ENCODE assay signal across 25 mouse cellular contexts in genomic region chr7:116060739-116061138, GRCm38 (mm10). TPM values are rescaled to one million over a fixed set of nuclear protein-coding genes. Genes with fewer than 3 reads are reported as not detected.
DNase-seq lines count a peak whose midpoint lies in the region; ATAC-seq and TF ChIP-seq lines count a peak whose summit lies in the region.
"Had no signal": no experiment of that assay in that cellular context is flagged by ENCODE, and none has a peak within 500 bp of the region (broad histone marks: within the 10 kb centered on the region; RNA-seq: fewer than 3 reads in every experiment).

No protein-coding gene starts in this region.

- ATAC-seq in forebrain, postnatal 0 days, result no peak
- no peak for ATAC-seq in forebrain, embryonic 13.5 days
- ATAC-seq in neural tube, embryonic 15.5 days (ENCODE audit: low FRiP score), result no peak
- ATAC-seq: forebrain, embryonic 14.5 days; midbrain, embryonic 15.5 days had no signal

- H3K4me3 ChIP-seq in forebrain, postnatal 0 days (ENCODE audit: low read depth, low read length), result no peak overlapping the region
- H3K4me3 ChIP-seq in forebrain, embryonic 13.5 days, result no peak overlapping the region
- H3K4me3 ChIP-seq in layer of hippocampus, adult 2 months, result no peak overlapping the region
- H3K4me3 ChIP-seq in neural tube, embryonic 15.5 days (replicated peaks), result no peak overlapping the region
- H3K4me3 ChIP-seq: heart, embryonic 12.5 days; limb, embryonic 10.5 days; megakaryocyte, embryonic 14.5 days; midbrain, embryonic 15.5 days; stomach, embryonic 15.5 days had no signal

- peak; percentile 60 for TF ChIP-seq CTCF in forebrain, postnatal 0 days (IDR thresholded peaks at IDR 0.05; ENCODE audit: low read depth)
- TF ChIP-seq CTCF in layer of hippocampus, adult 2 months (conservative IDR thresholded peaks at IDR 0.05), result peak; percentile 65
- TF ChIP-seq CTCF in brain, embryonic 14.5 days (IDR thresholded peaks at IDR 0.05; ENCODE audit: borderline replicate concordance, extremely low read depth, insufficient read depth, insufficient read length), result no peak

- no peak overlapping the region for H3K27ac ChIP-seq in forebrain, postnatal 0 days (ENCODE audit: low read depth, low read length)
- no peak overlapping the region for H3K27ac ChIP-seq in forebrain, embryonic 13.5 days
- no peak overlapping the region for H3K27ac ChIP-seq in layer of hippocampus, adult 2 months
- no peak overlapping the region for H3K27ac ChIP-seq in neural tube, embryonic 15.5 days (replicated peaks)
- H3K27ac ChIP-seq: hindbrain, embryonic 14.5 days; limb, embryonic 10.5 days; midbrain, embryonic 15.5 days; stomach, embryonic 15.5 days had no signal

- no peak for TF ChIP-seq POLR2A in brain, embryonic 14.5 days (IDR thresholded peaks at IDR 0.05; ENCODE audit: borderline replicate concordance, extremely low read depth, insufficient read depth, insufficient read length, poor library complexity, severe bottlenecking)

- peak; percentile 33 for DNase-seq in forebrain, postnatal 0 days
- no peak for DNase-seq in layer of hippocampus, adult 2 months (ENCODE audit: low spot score in 2 of 2)
- no peak for DNase-seq in layer of hippocampus, adult 11-12 months (ENCODE audit: low spot score)
- peak; percentile 12 for DNase-seq in 416B (ENCODE audit: low read depth)
- DNase-seq in brain, embryonic 14.5 days (ENCODE audit: low read depth), result peak; percentile 8
- no peak for DNase-seq in thymus, postnatal 25 days
- DNase-seq: adrenal gland, adult 8-10 months; cerebellum, adult 9-10 months; gastrocnemius, postnatal 36 days; heart, postnatal 36 days; kidney, adult 11 months; kidney, postnatal 10 days; lung, postnatal 10 days; retina, postnatal 1 day; thymus, adult 2 months had no signal

- 68% methylated on average over 1 of the region's 1 CpGs for WGBS in forebrain, postnatal 0 days
- 69% methylated on average over 1 of the region's 1 CpGs for WGBS in forebrain, embryonic 13.5 days
- WGBS in neural tube, embryonic 15.5 days, result 53% methylated on average over 1 of the region's 1 CpGs

- H3K4me2 ChIP-seq in forebrain, postnatal 0 days (ENCODE audit: low read depth), result no peak overlapping the region
- no peak overlapping the region for H3K4me2 ChIP-seq in forebrain, embryonic 13.5 days
- no peak overlapping the region for H3K4me2 ChIP-seq in neural tube, embryonic 15.5 days
- H3K4me2 ChIP-seq: heart, embryonic 12.5 days; hindbrain, embryonic 14.5 days; midbrain, embryonic 15.5 days; stomach, embryonic 15.5 days had no signal

- no peaks in the 10 kb centered on the region for H3K27me3 ChIP-seq in forebrain, postnatal 0 days (ENCODE audit: insufficient read depth, low read length)
- no peaks in the 10 kb centered on the region for H3K27me3 ChIP-seq in forebrain, embryonic 13.5 days
- H3K27me3 ChIP-seq in neural tube, embryonic 15.5 days (replicated peaks), result no peaks in the 10 kb centered on the region
- H3K27me3 ChIP-seq: heart, embryonic 12.5 days; megakaryocyte, embryonic 14.5 days; midbrain, embryonic 15.5 days; stomach, embryonic 15.5 days had no signal

- no peaks in the 10 kb centered on the region for H3K36me3 ChIP-seq in forebrain, postnatal 0 days (ENCODE audit: insufficient read depth)
- no peaks in the 10 kb centered on the region for H3K36me3 ChIP-seq in forebrain, embryonic 13.5 days (ENCODE audit: poor library complexity, severe bottlenecking)
- H3K36me3 ChIP-seq in neural tube, embryonic 15.5 days, result no peaks in the 10 kb centered on the region
- H3K36me3 ChIP-seq: heart, embryonic 12.5 days; limb, embryonic 10.5 days; midbrain, embryonic 15.5 days; stomach, embryonic 15.5 days had no signal

- no peaks in the 10 kb centered on the region for H3K4me1 ChIP-seq in forebrain, postnatal 0 days (ENCODE audit: insufficient read depth)
- H3K4me1 ChIP-seq in forebrain, embryonic 13.5 days, result no peaks in the 10 kb centered on the region
- H3K4me1 ChIP-seq in neural tube, embryonic 15.5 days, result no peaks in the 10 kb centered on the region
- H3K4me1 ChIP-seq: heart, embryonic 12.5 days; limb, embryonic 10.5 days; megakaryocyte, embryonic 14.5 days; midbrain, embryonic 15.5 days; stomach, embryonic 15.5 days had no signal

- H3K9me3 ChIP-seq in forebrain, postnatal 0 days (ENCODE audit: low read length), result no peaks in the 10 kb centered on the region
- no peaks in the 10 kb centered on the region for H3K9me3 ChIP-seq in forebrain, embryonic 13.5 days (replicated peaks)
- H3K9me3 ChIP-seq in neural tube, embryonic 15.5 days (replicated peaks), result no peaks in the 10 kb centered on the region
- H3K9me3 ChIP-seq: heart, embryonic 12.5 days; limb, embryonic 10.5 days; megakaryocyte, embryonic 14.5 days; midbrain, embryonic 15.5 days; stomach, embryonic 15.5 days had no signal

- no peak overlapping the region for H3K9ac ChIP-seq in forebrain, postnatal 0 days
- no peak overlapping the region for H3K9ac ChIP-seq in forebrain, embryonic 13.5 days
- no peak overlapping the region for H3K9ac ChIP-seq in neural tube, embryonic 15.5 days (replicated peaks)
- H3K9ac ChIP-seq: heart, embryonic 12.5 days; hindbrain, embryonic 14.5 days; midbrain, embryonic 15.5 days; stomach, embryonic 15.5 days had no signal

RNA-seq across cellular contexts. Expression of gene 1110004F10Rik, which starts 21.5 kb away (rescaled TPM):
- 211 and 229 TPM in 2 replicates for total RNA-seq in forebrain, postnatal 0 days (2014; rRNA removed)
- 431 and 439 TPM in 2 replicates for polyA plus RNA-seq in forebrain, postnatal 0 days (2015; fragmentation: Nextera tagmentation; extraction: Ambion mirVana)
- 372 and 377 TPM in 2 replicates for polyA plus RNA-seq in forebrain, embryonic 13.5 days (2015; fragmentation: Nextera tagmentation; extraction: Ambion mirVana)
- total RNA-seq in layer of hippocampus, adult 2 months (2021), result 100 to 1,000 TPM; 101 to 106 TPM
- polyA plus RNA-seq in brain, embryonic 14.5 days (2012; rRNA removed), result 197 and 225 TPM in 2 replicates
- 287 and 295 TPM in 2 replicates for polyA plus RNA-seq in neural tube, embryonic 15.5 days (2015; fragmentation: Nextera tagmentation; extraction: Ambion mirVana)

RNA-seq across cellular contexts. Expression of gene Sox6, which starts 22.1 kb away (rescaled TPM):
- total RNA-seq in forebrain, postnatal 0 days (2014; rRNA removed), result 33.1 and 64.7 TPM in 2 replicates
- polyA plus RNA-seq in forebrain, postnatal 0 days (2015; fragmentation: Nextera tagmentation; extraction: Ambion mirVana), result 26.5 and 46.2 TPM in 2 replicates
- 143 and 149 TPM in 2 replicates for polyA plus RNA-seq in forebrain, embryonic 13.5 days (2015; fragmentation: Nextera tagmentation; extraction: Ambion mirVana)
- 10 to 100 TPM; 24.3 to 31.0 TPM for total RNA-seq in layer of hippocampus, adult 2 months (2021)
- 19.9 and 23.1 TPM in 2 replicates for polyA plus RNA-seq in brain, embryonic 14.5 days (2012; rRNA removed)
- polyA plus RNA-seq in neural tube, embryonic 15.5 days (2015; fragmentation: Nextera tagmentation; extraction: Ambion mirVana), result 25.5 and 38.0 TPM in 2 replicates

RNA-seq across cellular contexts. Expression of gene Gm4353, which starts 23.7 kb away (rescaled TPM):
- total RNA-seq in forebrain, postnatal 0 days (2014; rRNA removed), result 0.76 and 0.92 TPM in 2 replicates
- polyA plus RNA-seq in forebrain, postnatal 0 days (2015; fragmentation: Nextera tagmentation; extraction: Ambion mirVana), result 0.31 and 0.53 TPM in 2 replicates
- polyA plus RNA-seq in forebrain, embryonic 13.5 days (2015; fragmentation: Nextera tagmentation; extraction: Ambion mirVana), result 0.57 and 1.6 TPM in 2 replicates
- 1 to 10 TPM; 3.3 to 4.7 TPM for total RNA-seq in layer of hippocampus, adult 2 months (2021)
- polyA plus RNA-seq in brain, embryonic 14.5 days (2012; rRNA removed), result 0.93 and 1.7 TPM in 2 replicates
- 0.89 and 1.7 TPM in 2 replicates for polyA plus RNA-seq in neural tube, embryonic 15.5 days (2015; fragmentation: Nextera tagmentation; extraction: Ambion mirVana)
- total RNA-seq: neutrophil, adult 5-6 weeks had no signal

Comparison
In these comparisons a context has a peak if more than half of its experiments do, and no peak if none do; other contexts are left out.
1. DNase-seq: peak in forebrain, postnatal 0 days (single experiment), 416B (single experiment) and brain, embryonic 14.5 days (single experiment); none in layer of hippocampus, adult 2 months (0 of 2), layer of hippocampus, adult 11-12 months (single experiment) and thymus, postnatal 25 days (single experiment).